Mouse (Mus musculus): ENCODE results near the gene Impg2.

GRCm38 (mm10) chr16:56229455-56229854 is 25.3 kb downstream of the Impg2 start:
- no peak for TF ChIP-seq POLR2A (IDR thresholded peaks at IDR 0.05; ENCODE audit: low read depth, low read length)
- TF ChIP-seq CTCF (IDR thresholded peaks at IDR 0.05; ENCODE audit: extremely low read depth, insufficient read depth, insufficient read length, insufficient replicate concordance), result no peak
